ENCODE assay signal across 40 mouse cellular contexts in genomic region chr7:107649990-107650389, GRCm38 (mm10). TPM values are rescaled to one million over a fixed set of nuclear protein-coding genes. Genes with fewer than 3 reads are reported as not detected.
DNase-seq lines count a peak whose midpoint lies in the region; ATAC-seq and TF ChIP-seq lines count a peak whose summit lies in the region.
"Had no signal": no experiment of that assay in that cellular context is flagged by ENCODE, and none has a peak within 500 bp of the region (broad histone marks: within the 10 kb centered on the region; RNA-seq: fewer than 3 reads in every experiment).

No protein-coding gene starts in this region.

- intact Hi-C loops in gastrocnemius, adult 2 months (cut with DNase I), result no loop called here

- peak; percentile 9; the same call in 1 of the 2 replicates for TF ChIP-seq CTCF in gastrocnemius, adult 2 months (IDR thresholded peaks at IDR 0.05)
- peak; percentile 52 for TF ChIP-seq CTCF in intestine, postnatal 0 days (IDR thresholded peaks at IDR 0.05; ENCODE audit: low read depth)
- TF ChIP-seq CTCF in CH12.LX (conservative IDR thresholded peaks at IDR 0.05 in 1 of 2, IDR thresholded peaks at IDR 0.05 in 1 of 2; ENCODE audit: low read depth in 2 of 2, low read length in 2 of 2), result peak in 1 of 2 experiments; percentile 45; a peak in 2 of 4 replicates
- TF ChIP-seq CTCF in small intestine, adult 2 months (IDR thresholded peaks at IDR 0.05; ENCODE audit: extremely low read depth, insufficient read length, insufficient replicate concordance, low read depth, low read length), result peak; percentile 10; the same call in 1 of the 2 replicates

- dilution Hi-C loops in CH12.LX (cut with MboI; ENCODE audit: extremely low pct_ligation_motif_present, extremely low pct_unique_long_range_greater_than_20kb, low sequenced_read_pairs), result no loop called here

- H3K27me3 ChIP-seq in intestine, postnatal 0 days (replicated peaks; ENCODE audit: control insufficient read depth, insufficient read depth, low read length), result no peaks in the 10 kb centered on the region
- no peaks in the 10 kb centered on the region for H3K27me3 ChIP-seq in intestine, embryonic 15.5 days (replicated peaks)
- no peaks in the 10 kb centered on the region for H3K27me3 ChIP-seq in CH12.LX (replicated peaks)
- no peaks in the 10 kb centered on the region for H3K27me3 ChIP-seq in small intestine, adult 2 months (ENCODE audit: control insufficient read depth, insufficient read depth, low read length)
- H3K27me3 ChIP-seq: embryonic facial prominence, embryonic 15.5 days; forebrain, embryonic 12.5 days; heart, embryonic 13.5 days; hindbrain, embryonic 13.5 days; lung, embryonic 15.5 days; midbrain, embryonic 12.5 days; neural tube, embryonic 12.5 days had no signal

- peaks cover 11% of the 10 kb centered on the region for H3K79me2 ChIP-seq in CH12.LX (replicated peaks; ENCODE audit: control insufficient read depth, extremely low read depth, insufficient read depth, poor library complexity, severe bottlenecking)

- no peak overlapping the region for H3K4me2 ChIP-seq in intestine, postnatal 0 days (replicated peaks; ENCODE audit: low read depth)
- no peak overlapping the region for H3K4me2 ChIP-seq in intestine, embryonic 15.5 days (replicated peaks)
- peak overlapping the region; percentile 81 for H3K4me2 ChIP-seq in CH12.LX (ENCODE audit: insufficient read depth, low read depth, poor library complexity, severe bottlenecking)
- H3K4me2 ChIP-seq: embryonic facial prominence, embryonic 15.5 days; forebrain, embryonic 12.5 days; heart, embryonic 13.5 days; hindbrain, embryonic 13.5 days; lung, embryonic 15.5 days; midbrain, embryonic 12.5 days; neural tube, embryonic 12.5 days had no signal

- H3K4me3 ChIP-seq in gastrocnemius, adult 2 months, result no peak overlapping the region
- H3K4me3 ChIP-seq in intestine, postnatal 0 days (ENCODE audit: low read depth, low read length), result no peak overlapping the region
- no peak overlapping the region for H3K4me3 ChIP-seq in intestine, embryonic 15.5 days (replicated peaks)
- no peak overlapping the region for H3K4me3 ChIP-seq in CH12.LX (replicated peaks in 1 of 3; ENCODE audit: low read depth in 2 of 3, low read length in 2 of 3, poor library complexity in 1 of 3)
- no peak overlapping the region for H3K4me3 ChIP-seq in small intestine, adult 2 months (ENCODE audit: low read depth, low read length)
- H3K4me3 ChIP-seq: embryonic facial prominence, embryonic 15.5 days; forebrain, embryonic 12.5 days; heart, embryonic 13.5 days; hindbrain, embryonic 13.5 days; lung, embryonic 15.5 days; megakaryocyte, embryonic 14.5 days; midbrain, embryonic 12.5 days; myocyte; neural tube, embryonic 12.5 days had no signal

- TF ChIP-seq RAD21 in CH12.LX (IDR thresholded peaks at IDR 0.05; ENCODE audit: low read depth, low read length), result peak; percentile 20

- no peak for ATAC-seq in intestine, postnatal 0 days
- ATAC-seq in intestine, embryonic 15.5 days, result no peak
- ATAC-seq: CD4-positive, CD25-positive, alpha-beta regulatory T cell, adult 4 months; forebrain, postnatal 0 days had no signal

- no peaks in the 10 kb centered on the region for H3K36me3 ChIP-seq in intestine, postnatal 0 days (ENCODE audit: control insufficient read depth, insufficient read depth)
- H3K36me3 ChIP-seq in intestine, embryonic 15.5 days, result no peaks in the 10 kb centered on the region
- peaks cover 19 to 47% of the 10 kb centered on the region in 2 experiments for H3K36me3 ChIP-seq in CH12.LX (replicated peaks in 1 of 2; ENCODE audit: control insufficient read depth in 1 of 2, insufficient read depth in 1 of 2, low read length in 1 of 2)
- no peaks in the 10 kb centered on the region for H3K36me3 ChIP-seq in small intestine, adult 2 months (ENCODE audit: control insufficient read depth, insufficient read depth, low read length)
- H3K36me3 ChIP-seq: embryonic facial prominence, embryonic 15.5 days; forebrain, embryonic 12.5 days; heart, embryonic 13.5 days; hindbrain, embryonic 13.5 days; lung, embryonic 15.5 days; midbrain, embryonic 12.5 days; neural tube, embryonic 12.5 days had no signal

- no peaks in the 10 kb centered on the region for H3K4me1 ChIP-seq in intestine, postnatal 0 days (replicated peaks; ENCODE audit: control insufficient read depth, insufficient read depth, low read length)
- no peaks in the 10 kb centered on the region for H3K4me1 ChIP-seq in intestine, embryonic 15.5 days (replicated peaks)
- peaks cover 19 to 67% of the 10 kb centered on the region in 2 experiments for H3K4me1 ChIP-seq in CH12.LX (ENCODE audit: control insufficient read depth in 1 of 2, insufficient read depth in 2 of 2)
- no peaks in the 10 kb centered on the region for H3K4me1 ChIP-seq in small intestine, adult 2 months (ENCODE audit: control insufficient read depth, insufficient read depth, insufficient read length, low read length)
- H3K4me1 ChIP-seq: heart, embryonic 13.5 days; hindbrain, embryonic 13.5 days; lung, embryonic 15.5 days; megakaryocyte, embryonic 14.5 days; midbrain, embryonic 12.5 days; neural tube, embryonic 12.5 days had no signal

- no peak overlapping the region for H3K9ac ChIP-seq in intestine, postnatal 0 days (ENCODE audit: low read depth, low read length)
- H3K9ac ChIP-seq in intestine, embryonic 15.5 days, result no peak overlapping the region
- peak overlapping the region; percentile 29; the same call in 1 of the 2 replicates for H3K9ac ChIP-seq in CH12.LX (ENCODE audit: insufficient read depth, low read depth)
- H3K9ac ChIP-seq: embryonic facial prominence, embryonic 15.5 days; forebrain, embryonic 12.5 days; forebrain, postnatal 0 days; heart, embryonic 13.5 days; hindbrain, embryonic 13.5 days; lung, embryonic 15.5 days; midbrain, embryonic 12.5 days; neural tube, embryonic 12.5 days had no signal

- WGBS in intestine, postnatal 0 days, result 81% methylated on average over 7 of the region's 7 CpGs
- 84% methylated on average over 7 of the region's 7 CpGs for WGBS in intestine, embryonic 15.5 days
- 73% methylated on average over 7 of the region's 7 CpGs for WGBS in small intestine, adult 2 months

- in situ Hi-C loops in CH12.LX (cut with MboI; ENCODE audit: low pct_ligation_motif_present, low pct_unique_long_range_greater_than_20kb, low sequenced_read_pairs), result no loop called here

- no peak overlapping the region for H3K27ac ChIP-seq in gastrocnemius, adult 2 months
- no peak overlapping the region for H3K27ac ChIP-seq in intestine, postnatal 0 days (ENCODE audit: low read depth, low read length)
- no peak overlapping the region for H3K27ac ChIP-seq in intestine, embryonic 15.5 days
- H3K27ac ChIP-seq in CH12.LX (ENCODE audit: insufficient read depth, low read depth), result peak overlapping the region; percentile 96
- no peak overlapping the region for H3K27ac ChIP-seq in small intestine, adult 2 months (ENCODE audit: insufficient read depth, low read depth, low read length)
- H3K27ac ChIP-seq: forebrain, embryonic 12.5 days; heart, embryonic 13.5 days; hindbrain, embryonic 13.5 days; lung, embryonic 15.5 days; midbrain, embryonic 12.5 days; neural tube, embryonic 12.5 days had no signal

- no peak for TF ChIP-seq POLR2A in CH12.LX (IDR thresholded peaks at IDR 0.05; ENCODE audit: low read depth, low read length)
- no peak for TF ChIP-seq POLR2A in small intestine, adult 2 months (IDR thresholded peaks at IDR 0.05; ENCODE audit: low read depth, low read length)

- TF ChIP-seq EP300 in CH12.LX (IDR thresholded peaks at IDR 0.05; ENCODE audit: low read length), result no peak

- DNase-seq in gastrocnemius, adult 2 months, result no peak
- DNase-seq in gastrocnemius, adult 18-20 months (ENCODE audit: low spot score), result no peak
- DNase-seq in CH12.LX (ENCODE audit: extremely low read depth), result no peak
- no peak for DNase-seq in frontal cortex, adult 2 months (ENCODE audit: extremely low spot score in 1 of 2, low spot score in 1 of 2)
- DNase-seq: adrenal gland, adult 8-10 months; cerebellum, adult 2 months; cerebellum, postnatal 14 days; forebrain, postnatal 0 days; gastrocnemius, postnatal 25 days; heart, adult 18-20 months; heart, postnatal 36 days; kidney, adult 18-20 months; kidney, postnatal 14 days; layer of hippocampus, adult 9-11 months; liver; lung, postnatal 4 days; right cerebral cortex, adult 18-20 months; thymus, adult 2 months; thymus, postnatal 36 days had no signal

- peaks cover 2% of the 10 kb centered on the region; the same call in 1 of the 2 replicates for H3K9me3 ChIP-seq in intestine, postnatal 0 days (ENCODE audit: control insufficient read depth)
- no peaks in the 10 kb centered on the region for H3K9me3 ChIP-seq in intestine, embryonic 15.5 days
- peaks cover 9% of the 10 kb centered on the region for H3K9me3 ChIP-seq in CH12.LX (replicated peaks; ENCODE audit: low read length)
- H3K9me3 ChIP-seq: embryonic facial prominence, embryonic 15.5 days; lung, embryonic 15.5 days; midbrain, embryonic 12.5 days; neural tube, embryonic 12.5 days had no signal

TF ChIP-seq in CH12.LX, 34 proteins besides CTCF, POLR2A, EP300 and RAD21:
- TF ChIP-seq SMC3 (IDR thresholded peaks at IDR 0.05; ENCODE audit: low read depth, low read length), result peak; percentile 23; the same call in 1 of the 2 replicates
- no peak for TF ChIP-seq UBTF (IDR thresholded peaks at IDR 0.05; ENCODE audit: low read depth, low read length)

RNA-seq across cellular contexts. Expression of gene 5330417H12Rik, which starts 25.0 kb away (rescaled TPM):
- not detected for total RNA-seq in gastrocnemius, adult 2 months (2021)
- not detected for total RNA-seq in gastrocnemius, adult 18-20 months (2021)
- polyA plus RNA-seq in intestine, postnatal 0 days (2015; fragmentation: Nextera tagmentation; extraction: Ambion mirVana), result not detected in 2 replicates
- not detected in 2 replicates for polyA plus RNA-seq in intestine, embryonic 15.5 days (2015; fragmentation: Nextera tagmentation; extraction: Ambion mirVana)
- total RNA-seq in CH12.LX (2012; rRNA removed) (0.13 TPM in 1 of 2 replicates, not detected in the other), CH12.LX (2014; rRNA removed) (not detected in 2 replicates)
- not detected in 2 replicates for polyA plus RNA-seq in CH12.LX (2012; ENCODE audit: insufficient read length, low read depth)
- polyA plus RNA-seq in small intestine, adult 2 months (2012; rRNA removed), result not detected in 2 replicates
- polyA plus RNA-seq in frontal cortex, adult 2 months (2012; rRNA removed), result not detected in 2 replicates
- total RNA-seq: adrenal gland, adult 8-10 months; adrenal gland, postnatal 4 days; ES-E14; forebrain, postnatal 0 days; gastrocnemius, postnatal 25 days; heart, adult 18-20 months; heart, postnatal 36 days; left cerebral cortex, postnatal 10 days; midbrain, postnatal 0 days had no signal
- polyA plus RNA-seq: CD4-positive, CD25-positive, alpha-beta regulatory T cell, adult 4 months; cerebellum, adult 2 months; cortical plate, adult 2 months; forebrain, embryonic 12.5 days; forebrain, postnatal 0 days; heart, embryonic 13.5 days; hindbrain, embryonic 13.5 days; limb, embryonic 11.5 days; liver, embryonic 16.5 days; lung, embryonic 15.5 days; midbrain, embryonic 12.5 days; midbrain, postnatal 0 days; myocyte; neural tube, embryonic 12.5 days; spleen, adult 2 months; thymus, adult 2 months had no signal

RNA-seq across cellular contexts. Expression of gene Ppfibp2, which starts 55.0 kb away (rescaled TPM):
- 10 to 100 TPM; 10.6 to 19.0 TPM for total RNA-seq in gastrocnemius, adult 2 months (2021)
- total RNA-seq in gastrocnemius, adult 18-20 months (2021), result 10 to 100 TPM; 13.9 to 15.6 TPM
- 9.8 and 10.7 TPM in 2 replicates for polyA plus RNA-seq in intestine, postnatal 0 days (2015; fragmentation: Nextera tagmentation; extraction: Ambion mirVana)
- polyA plus RNA-seq in intestine, embryonic 15.5 days (2015; fragmentation: Nextera tagmentation; extraction: Ambion mirVana), result 11.5 and 12.8 TPM in 2 replicates
- total RNA-seq in CH12.LX (2012; rRNA removed) (27.5 and 40.3 TPM in 2 replicates), CH12.LX (2014; rRNA removed) (30.2 and 32.9 TPM in 2 replicates)
- 40.2 and 44.7 TPM in 2 replicates for polyA plus RNA-seq in CH12.LX (2012; ENCODE audit: insufficient read length, low read depth)
- 3.9 and 10.6 TPM in 2 replicates for polyA plus RNA-seq in small intestine, adult 2 months (2012; rRNA removed)
- polyA plus RNA-seq in frontal cortex, adult 2 months (2012; rRNA removed), result 6.7 and 8.0 TPM in 2 replicates
